Mouse (Mus musculus) kidney, embryonic 14.5 days (tissue): ENCODE results near the gene Rbm19. TPM values are rescaled to one million over a fixed set of nuclear protein-coding genes. Genes with fewer than 3 reads are reported as not detected.

ENCODE experiments used
- ATAC-seq: fragments of 200-750 bp; cut with Nextera tagmentation; 2 replicates; pipeline ENCODE4 v1.8.0; 2017; ENCODE audit warnings: moderate number of reproducible peaks, mild to moderate bottlenecking, moderate TSS enrichment, moderate library complexity; ENCODE audit not compliant: low FRiP score, low TSS enrichment
- H3K27ac ChIP-seq: fragments of 300-500 bp; sonication (generic); 2 replicates; pipeline ENCODE4 v1.5.1; 2014; ENCODE audit warnings: low read depth, mild to moderate bottlenecking, low read length, moderate library complexity, mixed read lengths
- H3K27me3 ChIP-seq: fragments of 300-500 bp; sonication (generic); 2 replicates; pipeline ENCODE4 v1.6.1; 2014; ENCODE audit warnings: mild to moderate bottlenecking, low read length; ENCODE audit not compliant: control insufficient read depth, insufficient read depth
- H3K36me3 ChIP-seq: fragments of 300-500 bp; sonication (generic); 2 replicates; pipeline ENCODE4 v1.6.1; 2014; ENCODE audit warnings: low read length, mixed read lengths; ENCODE audit not compliant: control insufficient read depth, insufficient read depth
- H3K4me1 ChIP-seq: fragments of 300-500 bp; sonication (generic); 2 replicates; pipeline ENCODE4 v1.6.1; 2014; ENCODE audit warnings: low read length, mixed read lengths; ENCODE audit not compliant: control insufficient read depth, insufficient read depth
- H3K4me2 ChIP-seq: fragments of 300-500 bp; sonication (generic); replicated peaks from 2 replicates; pipeline ENCODE4 v1.6.1; 2014; ENCODE audit warnings: low read depth, mild to moderate bottlenecking, low read length
- H3K4me3 ChIP-seq: fragments of 300-500 bp; sonication (generic); 2 replicates; pipeline ENCODE4 v1.5.1; 2014; ENCODE audit warnings: mild to moderate bottlenecking, low read length
- H3K9ac ChIP-seq: fragments of 300-500 bp; sonication (generic); 2 replicates; pipeline ENCODE4 v1.6.1; 2014; ENCODE audit warnings: low read depth, mild to moderate bottlenecking, low read length, moderate library complexity
- H3K9me3 ChIP-seq: fragments of 300-500 bp; sonication (generic); 2 replicates; pipeline ENCODE4 v1.6.1; 2016; ENCODE audit warnings: low read length; ENCODE audit not compliant: control insufficient read depth
- WGBS: fragments of 180-500 bp; shearing (Covaris S2); extraction: QIAGEN DNeasy Blood & Tissue Kit; methylation state at CpG from one replicate; pipeline ENCODE4 v1.1.7; 2014; 5-methylcytosine and 5-hydroxymethylcytosine counted together
- polyA plus RNA-seq: library from polyadenylated mRNA; unstranded; fragments of >200 nt; fragmentation: Nextera tagmentation; extraction: Ambion mirVana; gene quantifications from 2 replicates; pipeline ENCODE4 v1.2.1, GENCODE M21; 2014

Gene Rbm19
- polyA plus RNA-seq, 1 experiment from 2014 or later = 17.9 TPM

- peaks cover 8% of the 10 kb centered on the region; the same call in 1 of the 2 replicates for H3K27me3 ChIP-seq
- WGBS = 77% methylated on average over 3 of the region's 3 CpGs
- H3K36me3 ChIP-seq = no peaks in the 10 kb centered on the region
- no peaks in the 10 kb centered on the region for H3K4me1 ChIP-seq
- no peak overlapping the region for H3K4me3 ChIP-seq
- H3K9me3 ChIP-seq = no peaks in the 10 kb centered on the region
- H3K27ac ChIP-seq = no peak overlapping the region
- ATAC-seq = no peak
- H3K9ac ChIP-seq = no peak overlapping the region
- H3K4me2 ChIP-seq = no peak overlapping the region
Measured at GRCm38 (mm10) chr5:120214511-120214910, 98.2 kb downstream of the Rbm19 start.

DNA sequence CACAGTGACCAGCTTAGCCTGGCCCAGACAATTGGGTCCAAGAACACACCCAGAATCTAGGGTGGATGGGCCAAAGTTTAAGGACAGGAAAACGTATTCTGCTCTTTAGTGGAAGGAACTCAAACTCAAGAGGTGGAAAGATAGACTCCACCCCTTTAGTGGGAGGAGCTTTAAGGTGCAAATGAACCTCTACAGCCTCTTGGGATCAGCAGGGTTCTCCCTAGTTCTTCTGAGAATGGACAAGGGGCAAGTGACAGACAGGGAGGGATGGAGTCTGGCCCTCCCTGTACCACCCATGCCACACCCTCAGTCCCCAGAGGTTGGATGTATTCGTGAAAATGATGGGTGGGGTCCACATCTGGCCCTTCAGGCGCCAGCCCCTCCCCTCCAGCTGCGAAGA, 105.0 kb downstream of the Rbm19 start:
- Histone ChIP-seq H3K36me3 (no peaks in the 10 kb centered on the region), H3K9ac (no peak overlapping the region), H3K4me1 (no peaks in the 10 kb centered on the region), H3K4me2 (no peak overlapping the region), H3K27me3 (peaks cover 14% of the 10 kb centered on the region; the same call in 1 of the 2 replicates), H3K27ac (no peak overlapping the region), H3K9me3 (no peaks in the 10 kb centered on the region), H3K4me3 (no peak overlapping the region)
- no peak for ATAC-seq
- 31% methylated on average over 4 of the region's 4 CpGs for WGBS

DNA sequence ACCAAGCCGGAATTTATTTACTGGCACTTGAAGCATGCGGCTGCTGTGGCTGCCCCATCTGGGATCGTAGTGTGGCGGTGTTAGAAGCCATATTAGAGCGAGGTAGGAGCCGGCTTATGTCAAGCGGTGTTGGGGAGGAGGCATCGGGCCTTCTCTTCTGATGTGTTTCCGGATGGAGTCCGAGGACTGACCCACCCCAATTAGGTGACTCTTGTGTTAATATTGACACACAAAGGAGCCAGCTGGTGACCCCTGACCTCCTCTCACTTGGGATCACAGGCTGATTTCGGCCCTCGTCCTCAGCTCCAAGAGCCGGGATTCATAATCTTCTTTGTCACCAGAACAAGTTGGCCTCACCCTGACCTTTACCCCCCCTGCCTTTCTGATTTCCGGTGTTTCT, 109.1 kb downstream of the Rbm19 start:
- Histone ChIP-seq H3K4me2 (no peak overlapping the region), H3K4me3 (no peak overlapping the region), H3K9me3 (no peaks in the 10 kb centered on the region), H3K9ac (no peak overlapping the region), H3K4me1 (no peaks in the 10 kb centered on the region), H3K27ac (no peak overlapping the region), H3K27me3 (peaks cover 14% of the 10 kb centered on the region; the same call in 1 of the 2 replicates), H3K36me3 (no peaks in the 10 kb centered on the region)
- no peak for ATAC-seq
- 33% methylated on average over 14 of the region's 14 CpGs for WGBS

DNA sequence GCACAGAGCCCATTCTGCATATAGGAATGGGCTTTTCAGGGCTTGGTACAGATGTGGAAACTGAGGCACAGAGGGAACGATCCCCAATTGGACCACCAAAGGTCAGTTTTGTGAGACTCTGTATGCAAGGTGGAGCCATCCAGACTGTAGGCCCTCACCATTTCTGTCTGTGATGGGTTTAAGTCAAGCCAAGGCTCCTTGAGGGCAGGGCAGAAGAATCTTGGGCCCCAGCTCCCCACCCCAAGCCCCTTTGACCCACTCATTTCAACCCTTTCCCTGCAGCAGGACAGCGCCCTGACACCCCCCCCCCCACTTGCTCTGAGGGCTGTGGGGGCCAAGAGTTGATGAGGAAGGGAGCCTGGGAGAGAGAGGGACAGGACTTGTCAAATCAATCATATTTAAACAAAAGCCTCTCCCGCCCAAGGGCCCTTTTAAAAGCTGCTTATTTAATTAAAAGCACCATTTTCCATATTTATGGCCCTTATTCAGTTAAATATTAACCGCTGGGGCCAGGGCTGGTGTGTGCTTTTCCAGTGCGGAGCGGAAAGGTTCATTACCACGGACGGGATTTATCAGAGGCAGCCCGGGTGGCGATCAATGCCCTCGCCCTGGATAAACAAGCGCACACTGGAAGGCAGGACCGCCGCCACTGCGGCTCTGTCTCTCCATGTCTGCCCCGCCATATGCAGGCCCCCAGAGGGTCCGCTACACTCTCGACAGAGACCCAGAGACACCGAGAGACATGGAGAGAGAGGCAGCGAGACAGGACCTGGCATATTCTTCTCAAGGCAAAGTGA, 112.5 kb downstream of the Rbm19 start:
- H3K4me3 ChIP-seq = no peak overlapping the region
- H3K27me3 ChIP-seq = no peaks in the 10 kb centered on the region
- no peak overlapping the region for H3K4me2 ChIP-seq
- H3K36me3 ChIP-seq = no peaks in the 10 kb centered on the region
- H3K27ac ChIP-seq = no peak overlapping the region
- 43% methylated on average over 20 of the region's 20 CpGs for WGBS
- no peak for ATAC-seq
- no peak overlapping the region for H3K9ac ChIP-seq
- no peaks in the 10 kb centered on the region for H3K9me3 ChIP-seq
- H3K4me1 ChIP-seq = 0 out of 2 replicates have a peak, but pooled peaks cover 4% of the 10 kb centered on the region

DNA sequence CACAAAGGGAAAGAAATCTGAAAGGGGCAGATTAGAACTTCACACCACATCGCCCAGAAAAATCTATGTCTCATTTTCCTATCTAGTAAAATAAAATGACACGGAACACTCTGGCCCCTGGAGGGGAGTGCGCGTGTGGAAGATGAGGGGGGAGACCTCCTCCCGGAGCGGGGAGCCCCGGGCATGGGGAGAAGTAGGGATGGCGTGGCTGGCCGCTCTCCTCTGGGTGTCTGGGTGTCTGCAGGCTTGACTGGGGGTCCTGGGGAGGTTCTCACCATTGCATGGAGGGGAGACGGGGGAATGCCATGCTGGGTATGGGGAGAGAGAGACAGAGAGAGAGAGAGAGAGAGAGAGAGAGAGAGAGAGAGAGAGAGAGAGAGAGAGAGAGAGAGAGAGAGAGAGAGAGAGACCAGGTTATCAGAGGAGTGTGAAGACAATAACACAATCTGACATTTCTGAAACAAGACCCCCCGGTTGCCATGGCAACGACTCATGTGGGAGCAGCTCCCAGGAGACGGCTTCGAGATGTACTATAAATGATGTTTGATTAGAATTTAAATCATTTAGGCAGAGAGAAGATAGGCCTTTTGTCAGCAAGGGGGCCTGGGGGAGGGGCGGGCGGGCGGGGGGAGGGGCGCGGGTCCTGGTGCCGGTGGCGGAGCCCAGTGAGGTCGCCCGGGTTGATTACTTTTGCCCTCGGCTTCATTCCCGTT, 115.3 kb downstream of the Rbm19 start:
- Histone ChIP-seq H3K4me3 (no peak overlapping the region), H3K27me3 (no peaks in the 10 kb centered on the region), H3K36me3 (no peaks in the 10 kb centered on the region), H3K4me1 (0 out of 2 replicates have a peak, but pooled peaks cover 4% of the 10 kb centered on the region), H3K9me3 (no peaks in the 10 kb centered on the region), H3K4me2 (peak overlapping the region; percentile 39), H3K27ac (no peak overlapping the region), H3K9ac (no peak overlapping the region)
- 3% methylated on average over 25 of the region's 25 CpGs for WGBS
- no peak; the same call in 1 of the 2 replicates for ATAC-seq

DNA sequence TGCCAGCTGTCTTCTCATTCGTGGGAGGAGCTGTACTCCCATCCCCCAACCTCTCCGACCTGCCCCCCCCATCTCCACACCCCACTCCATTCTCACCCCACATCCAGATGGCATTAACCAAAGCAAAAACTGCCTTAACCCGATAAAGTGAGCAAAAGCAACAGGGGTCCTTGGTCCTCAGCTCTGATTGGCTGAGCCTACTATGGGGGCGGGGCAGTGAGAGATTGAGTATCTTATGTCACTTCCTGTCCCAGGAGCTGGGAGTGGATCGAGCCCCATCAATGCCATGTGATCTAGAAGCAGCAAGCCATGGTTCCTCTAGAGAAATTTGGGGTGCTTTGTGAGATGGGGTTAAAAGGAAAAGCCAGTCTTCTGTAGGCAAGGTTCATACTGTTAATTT, 118.9 kb downstream of the Rbm19 start:
- Histone ChIP-seq H3K36me3 (no peaks in the 10 kb centered on the region), H3K4me1 (0 out of 2 replicates have a peak, but pooled peaks cover 4% of the 10 kb centered on the region), H3K4me2 (no peak overlapping the region), H3K27ac (no peak overlapping the region), H3K9ac (no peak overlapping the region), H3K27me3 (0 out of 2 replicates have a peak, but pooled peaks cover 3% of the 10 kb centered on the region), H3K9me3 (no peaks in the 10 kb centered on the region), H3K4me3 (no peak overlapping the region)
- ATAC-seq = no peak
- 60% methylated on average over 5 of the region's 5 CpGs for WGBS

GRCm38 (mm10) chr5:120235571-120235970, 119.3 kb downstream of the Rbm19 start:
- Histone ChIP-seq H3K27ac (no peak overlapping the region), H3K9me3 (no peaks in the 10 kb centered on the region), H3K4me1 (0 out of 2 replicates have a peak, but pooled peaks cover 4% of the 10 kb centered on the region), H3K27me3 (0 out of 2 replicates have a peak, but pooled peaks cover 3% of the 10 kb centered on the region), H3K9ac (no peak overlapping the region), H3K36me3 (no peaks in the 10 kb centered on the region), H3K4me2 (no peak overlapping the region), H3K4me3 (no peak overlapping the region)
- WGBS = 83% methylated on average over 11 of the region's 11 CpGs
- ATAC-seq = no peak

- no peaks in the 10 kb centered on the region for H3K4me1 ChIP-seq
- H3K27me3 ChIP-seq = 0 out of 2 replicates have a peak, but pooled peaks cover 11% of the 10 kb centered on the region
- no peak overlapping the region for H3K27ac ChIP-seq
- no peak overlapping the region for H3K9ac ChIP-seq
- no peaks in the 10 kb centered on the region for H3K9me3 ChIP-seq
- no peak for ATAC-seq
- H3K36me3 ChIP-seq = no peaks in the 10 kb centered on the region
- H3K4me2 ChIP-seq = no peak overlapping the region
- H3K4me3 ChIP-seq = no peak overlapping the region
- 91% methylated on average over 7 of the region's 7 CpGs for WGBS
Measured at GRCm38 (mm10) chr5:120240071-120240470, 123.8 kb downstream of the Rbm19 start.

DNA sequence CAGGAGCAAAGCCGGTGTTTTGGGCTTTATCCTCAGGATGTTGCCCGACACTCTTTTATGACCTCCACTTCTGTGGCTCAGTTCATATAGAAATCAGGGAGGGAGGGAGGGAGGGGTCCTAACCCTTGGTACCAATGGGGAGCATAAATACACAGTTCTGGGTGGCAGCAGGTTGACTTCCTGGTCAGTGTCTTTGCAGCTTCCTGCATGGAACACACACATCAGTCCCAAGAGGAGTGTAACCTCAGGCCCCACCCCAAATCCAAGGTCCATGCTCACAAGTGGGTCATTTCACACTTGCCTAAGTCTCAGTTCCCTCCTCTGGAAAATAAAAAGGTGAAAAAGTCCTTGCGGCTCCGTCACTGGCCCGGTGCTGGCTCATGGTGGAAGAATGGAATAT, 129.1 kb downstream of the Rbm19 start:
- H3K4me2 ChIP-seq = no peak overlapping the region
- H3K27me3 ChIP-seq = 0 out of 2 replicates have a peak, but pooled peaks cover 11% of the 10 kb centered on the region
- no peaks in the 10 kb centered on the region for H3K9me3 ChIP-seq
- no peaks in the 10 kb centered on the region for H3K4me1 ChIP-seq
- H3K36me3 ChIP-seq = no peaks in the 10 kb centered on the region
- no peak for ATAC-seq
- no peak overlapping the region for H3K9ac ChIP-seq
- no peak overlapping the region for H3K27ac ChIP-seq
- 39% methylated on average over 5 of the region's 5 CpGs for WGBS
- H3K4me3 ChIP-seq = no peak overlapping the region
